Mouse (Mus musculus) adrenal gland, postnatal 4 days (tissue): ENCODE results near the gene Eppin. TPM values are rescaled to one million over a fixed set of nuclear protein-coding genes. Genes with fewer than 3 reads are reported as not detected.
"Not testable (repeated sequence)": the region's sequence is repeated elsewhere in the genome, so short reads cannot be mapped to it uniquely, and the experiment has no call there.

Experiments used
- DNase-seq, 2 experiments: peaks; one replicate each; pipeline ENCODE4 v3.0.0; 2021 to 2022; ENCODE audit warnings: low spot score in 2 of 2, mixed read lengths in 2 of 2
- long read RNA-seq, 2 experiments: library from polyadenylated mRNA; stranded (forward); transcript quantifications; one replicate each; pipeline ENCODE4 v2.0.0; 2021
- total RNA-seq, 2 experiments: library from RNA; stranded (reverse); gene quantifications; 2 replicates each; pipeline ENCODE4 v1.2.3; 2021

Gene Eppin
- not detected for total RNA-seq
- long read RNA-seq, experiment 1, result 0 reads
- long read RNA-seq, experiment 2, result 0 reads

DNA sequence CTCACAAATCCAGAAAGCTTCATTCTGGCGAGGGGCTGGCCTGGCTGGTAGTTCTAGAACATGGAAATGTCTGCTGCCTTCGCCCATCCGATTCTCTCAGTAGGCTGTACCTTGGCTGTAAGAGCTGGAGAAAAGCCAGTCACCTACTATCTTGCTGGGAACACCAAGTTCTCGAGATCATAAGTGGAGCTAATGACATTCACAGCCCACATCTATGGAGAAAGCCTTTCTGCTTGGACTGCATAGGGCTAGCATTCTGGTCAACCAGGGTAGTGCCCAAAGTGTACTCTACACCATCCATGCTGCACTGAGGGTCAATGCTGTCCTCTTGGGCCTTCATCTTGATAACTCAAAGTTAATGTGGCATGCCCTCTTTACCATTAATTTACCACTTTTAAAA, at the start of gene Eppin:
Gene Eppin, minus strand, starts transcription at position 101 of the 400 bp plus-strand sequence.
- no peak for DNase-seq

DNA sequence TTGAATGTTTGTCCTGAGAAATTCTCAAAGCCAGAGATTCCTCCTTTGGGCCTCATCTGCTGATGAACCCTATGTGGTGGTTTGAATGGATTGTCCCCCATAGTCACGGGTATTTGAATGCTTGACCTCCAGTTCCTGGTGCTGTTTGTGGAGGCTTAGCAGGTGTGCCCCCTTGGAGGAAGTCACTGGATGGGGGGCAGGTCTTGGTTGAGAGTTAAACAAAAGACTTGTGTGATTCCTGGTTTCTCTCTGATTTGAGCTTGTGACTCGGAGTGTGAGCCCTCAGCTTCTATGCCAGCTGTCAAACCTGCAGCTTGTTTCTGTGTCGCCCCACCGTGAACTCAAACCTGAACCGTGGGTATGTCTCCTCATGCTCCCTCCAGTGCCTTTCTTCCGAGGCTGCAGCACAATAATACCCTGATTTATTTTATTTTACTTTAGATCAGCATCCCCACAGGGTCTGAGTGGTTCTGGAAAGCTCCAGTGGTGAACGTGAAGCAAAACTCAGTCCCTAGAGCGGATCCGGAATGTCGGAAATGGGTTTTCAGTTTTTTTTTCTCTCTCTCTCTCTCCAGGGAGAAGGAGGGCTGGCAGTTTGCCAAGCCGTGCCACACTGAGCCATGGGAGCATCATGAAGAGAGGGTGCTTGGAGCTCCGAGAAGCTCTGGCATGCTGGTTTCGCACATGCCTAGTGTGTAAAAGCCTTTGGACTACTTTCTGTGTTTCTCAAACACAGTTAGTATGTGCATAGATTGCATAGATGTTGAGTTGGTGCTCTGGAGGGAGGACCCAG, 48.7 kb upstream of the Eppin start:
- DNase-seq, result no peak

GRCm38 (mm10) chr2:164641129-164641528, 47.7 kb upstream of the Eppin start:
- no peak for DNase-seq

- no peak for DNase-seq
Measured at GRCm38 (mm10) chr2:164638696-164639095, 45.3 kb upstream of the Eppin start, which contains the start of gene Wfdc16. TSS of gene Wfdc16 (minus strand) at chr2:164638796.

DNA sequence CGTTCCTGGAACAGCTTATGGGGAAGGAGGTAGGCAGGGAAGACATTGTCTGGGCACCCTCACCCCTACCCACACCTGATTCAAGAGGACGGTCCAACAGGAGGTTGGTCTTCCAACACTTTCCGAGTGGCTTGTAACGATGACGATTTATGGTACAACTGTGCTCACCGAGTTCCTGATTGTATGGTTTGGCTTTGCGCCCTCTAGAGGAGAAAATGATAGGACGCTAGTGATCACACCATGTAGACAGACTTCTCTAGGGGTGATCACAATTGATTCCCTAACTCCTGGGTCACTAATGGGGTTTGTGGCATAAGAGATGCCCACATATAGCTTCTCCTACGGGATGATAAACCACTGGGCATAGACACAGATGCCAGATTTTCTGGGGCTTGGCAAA, 41.9 kb upstream of the Eppin start:
- no peak for DNase-seq

GRCm38 (mm10) chr2:164621775-164622174, 28.4 kb upstream of the Eppin start:
- no peak for DNase-seq

DNA sequence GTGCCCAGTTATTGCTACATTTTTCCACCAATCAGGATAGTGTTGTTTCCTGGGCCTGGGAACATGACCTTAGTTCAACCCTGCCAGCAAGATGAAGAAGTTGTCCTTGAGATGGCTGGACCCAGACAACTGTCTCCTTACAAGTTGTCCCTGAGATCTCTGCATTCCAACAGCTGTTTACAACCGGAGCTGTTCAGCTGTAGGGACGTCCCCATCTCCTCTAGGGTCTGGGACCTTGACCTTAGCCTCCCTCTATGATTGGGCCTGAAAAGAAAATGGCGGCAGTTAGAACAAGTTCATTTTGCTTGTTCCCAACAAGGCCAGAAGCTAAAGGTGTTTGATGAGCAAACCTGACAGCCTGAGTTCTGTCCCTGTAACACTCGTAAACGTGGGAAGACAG, 25.7 kb upstream of the Eppin start:
- no peak for DNase-seq

DNA sequence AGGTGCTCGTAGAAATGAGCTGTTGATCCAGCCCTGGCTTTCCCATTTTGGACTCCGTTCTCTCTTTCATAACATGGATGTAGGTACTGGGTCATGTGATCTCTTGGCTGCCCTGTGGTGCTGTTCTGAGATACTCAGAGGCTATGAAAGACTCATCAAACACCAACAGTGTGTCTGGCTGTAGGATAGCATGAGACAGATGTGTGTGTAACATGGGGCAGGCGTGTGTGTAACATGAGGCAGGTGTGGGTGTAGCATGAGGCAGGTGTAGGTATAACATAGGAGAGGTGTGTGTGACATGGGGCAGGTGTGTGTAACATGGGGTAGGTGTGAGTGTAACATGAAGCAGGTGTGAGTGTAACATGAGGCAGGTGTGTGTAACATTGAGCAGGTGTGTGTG, 22.0 kb upstream of the Eppin start:
- no peak for DNase-seq

GRCm38 (mm10) chr2:164613471-164613870, 20.1 kb upstream of the Eppin start, which contains the start of the genes Wfdc6b and Wfdc8:
TSS of gene Wfdc6b (plus strand) at chr2:164613522.
TSS of gene Wfdc8 (minus strand) at chr2:164613626.
- not testable (repeated sequence) for DNase-seq

GRCm38 (mm10) chr2:164608781-164609180, 15.4 kb upstream of the Eppin start:
- DNase-seq, result no peak

- DNase-seq, result no peak
Measured at GRCm38 (mm10) chr2:164604411-164604810, 11.0 kb upstream of the Eppin start.

GRCm38 (mm10) chr2:164603482-164603881, 10.1 kb upstream of the Eppin start:
- DNase-seq, result no peak

GRCm38 (mm10) chr2:164600179-164600578, 6.8 kb upstream of the Eppin start:
- DNase-seq, result no peak

DNA sequence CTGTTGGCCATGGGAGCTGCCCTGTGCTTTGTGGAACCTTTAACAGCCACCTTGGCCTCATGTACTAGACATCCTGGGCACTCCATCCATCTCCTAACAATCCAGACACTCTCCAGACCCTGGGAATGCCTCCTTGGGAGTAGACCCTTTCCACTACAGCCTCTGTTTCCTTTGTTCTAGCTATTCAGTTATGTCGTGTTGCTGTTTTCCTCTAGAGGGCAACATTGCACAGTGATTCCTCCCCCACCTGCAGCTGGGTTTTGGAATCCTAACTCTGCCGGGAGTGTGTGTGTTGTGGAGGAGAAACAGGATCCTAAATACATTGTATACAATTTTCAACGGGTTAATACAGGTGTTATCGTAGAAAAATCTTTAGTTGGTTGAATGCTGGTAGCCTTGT, 1.4 kb downstream of the Eppin start:
- no peak for DNase-seq

GRCm38 (mm10) chr2:164585025-164585725, 8.2 kb downstream of the Eppin start, which contains the start of gene Wfdc6a:
TSS of gene Wfdc6a (minus strand) at chr2:164585447.
- DNase-seq, result not testable (repeated sequence)

GRCm38 (mm10) chr2:164573359-164573758, 20.0 kb downstream of the Eppin start, which contains the start of gene Spint3:
TSS of gene Spint3 (minus strand) at chr2:164573459.
- not testable (repeated sequence) for DNase-seq

- no peak for DNase-seq
Measured at GRCm38 (mm10) chr2:164567460-164567859, 25.9 kb downstream of the Eppin start.

- DNase-seq, result no peak
Measured at GRCm38 (mm10) chr2:164566997-164567396, 26.4 kb downstream of the Eppin start.

GRCm38 (mm10) chr2:164564346-164564745, 29.0 kb downstream of the Eppin start:
- DNase-seq, result no peak

DNA sequence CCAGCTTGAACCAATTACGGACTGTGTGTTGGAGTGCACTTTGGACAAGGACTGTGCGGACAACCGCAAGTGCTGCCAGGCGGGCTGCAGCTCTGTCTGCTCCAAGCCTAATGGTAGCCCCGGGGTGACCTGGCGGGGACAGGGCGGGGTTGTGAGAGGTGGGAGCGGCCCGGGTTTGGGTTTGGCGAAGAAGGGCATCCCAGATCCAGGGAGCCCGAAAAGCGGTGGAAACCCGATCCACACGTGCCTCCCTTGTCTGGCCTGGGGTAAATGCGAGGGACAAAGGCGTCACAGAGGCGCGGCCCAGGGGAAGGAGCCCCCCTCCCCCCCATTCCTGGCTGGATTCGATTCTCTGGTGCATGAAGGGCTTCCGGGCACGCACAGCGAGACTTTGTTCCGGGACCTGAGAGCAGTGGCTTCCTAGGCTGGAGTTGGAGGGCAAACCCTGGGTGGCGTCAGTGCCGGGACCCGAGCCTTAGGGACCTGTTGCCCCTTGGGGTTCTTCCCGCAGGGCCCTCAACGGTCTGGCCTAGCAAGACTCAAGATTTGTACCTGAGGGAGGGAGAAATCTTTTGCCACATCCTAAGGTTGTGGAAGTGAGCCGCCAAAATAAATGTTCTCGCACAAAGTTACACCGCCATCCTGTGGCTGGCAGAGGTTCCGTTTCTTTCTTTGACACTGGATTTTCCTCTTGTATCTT, 29.9 kb downstream of the Eppin start:
- DNase-seq, result no peak

DNA sequence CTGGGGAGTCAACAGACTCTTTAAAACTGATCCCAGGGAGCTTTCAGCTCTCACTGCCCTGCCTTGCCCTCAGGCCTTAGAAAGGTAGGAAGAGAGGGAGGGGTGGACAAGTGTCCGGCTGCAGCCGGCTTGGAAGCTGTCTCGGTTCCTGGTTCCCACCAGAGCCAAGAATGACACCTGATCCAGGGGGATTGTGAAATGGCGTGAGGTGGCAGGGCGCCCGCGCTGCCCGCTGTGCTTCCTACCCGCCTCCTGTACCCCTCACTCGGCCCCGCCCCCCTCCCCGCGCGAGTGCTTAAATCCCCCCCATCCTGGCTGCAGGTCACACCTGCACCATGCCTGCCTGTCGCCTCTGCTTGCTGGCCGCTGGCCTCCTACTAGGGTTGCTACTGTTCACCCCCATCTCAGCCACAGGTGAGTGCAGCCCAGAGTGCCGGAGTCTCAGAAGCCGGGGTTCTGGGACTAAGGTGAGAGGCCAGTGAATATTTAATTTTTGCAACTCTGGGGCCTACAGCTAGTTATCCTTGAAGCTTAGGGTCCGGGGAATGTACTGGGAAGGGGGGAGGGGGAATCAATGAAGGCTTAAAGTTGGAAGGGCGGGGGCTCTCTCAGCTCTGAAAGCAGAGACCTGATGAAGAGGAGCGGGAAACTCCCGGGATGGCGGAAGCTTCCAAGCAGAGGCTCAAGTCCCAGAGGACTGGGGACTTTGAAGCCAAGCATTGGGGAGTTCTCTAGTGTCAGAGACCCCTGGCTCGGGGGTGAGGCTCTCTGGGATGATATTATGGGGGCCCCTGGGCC, 30.8 kb downstream of the Eppin start, which contains the start of gene Wfdc2:
Gene Wfdc2, plus strand, starts transcription at position 23 of the 798 bp plus-strand sequence.
- no peak for DNase-seq
